Mouse (Mus musculus): Measurements from ENCODE around the gene Tmem80.

The Tmem80 gene

GRCm38 (mm10) chr7:141363106-141363751 is 35.7 kb downstream of the Tmem80 start:
- DNase-seq (ENCODE audit: low read depth) = peak; percentile 89

DNA sequence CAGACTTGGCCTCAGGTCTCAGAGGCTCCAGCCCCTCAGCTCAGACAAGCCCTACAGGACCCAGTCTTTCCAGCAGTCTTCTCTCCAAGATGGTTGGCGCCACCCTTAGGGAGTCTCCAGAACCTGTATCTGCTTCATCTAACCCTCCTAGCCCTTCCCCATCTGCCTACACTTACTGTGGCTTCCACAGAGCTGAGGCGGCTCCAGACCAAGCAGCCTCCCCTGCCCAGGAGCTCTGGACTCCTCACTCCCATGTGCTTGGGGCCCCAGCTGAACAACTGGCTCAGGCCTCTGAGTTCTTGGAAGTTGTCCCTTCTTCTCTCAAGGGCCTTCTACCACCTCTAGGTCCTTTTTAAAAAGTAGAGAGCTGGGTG is 36.2 kb downstream of the Tmem80 start:
- DNase-seq (ENCODE audit: low read depth) = no peak

DNA sequence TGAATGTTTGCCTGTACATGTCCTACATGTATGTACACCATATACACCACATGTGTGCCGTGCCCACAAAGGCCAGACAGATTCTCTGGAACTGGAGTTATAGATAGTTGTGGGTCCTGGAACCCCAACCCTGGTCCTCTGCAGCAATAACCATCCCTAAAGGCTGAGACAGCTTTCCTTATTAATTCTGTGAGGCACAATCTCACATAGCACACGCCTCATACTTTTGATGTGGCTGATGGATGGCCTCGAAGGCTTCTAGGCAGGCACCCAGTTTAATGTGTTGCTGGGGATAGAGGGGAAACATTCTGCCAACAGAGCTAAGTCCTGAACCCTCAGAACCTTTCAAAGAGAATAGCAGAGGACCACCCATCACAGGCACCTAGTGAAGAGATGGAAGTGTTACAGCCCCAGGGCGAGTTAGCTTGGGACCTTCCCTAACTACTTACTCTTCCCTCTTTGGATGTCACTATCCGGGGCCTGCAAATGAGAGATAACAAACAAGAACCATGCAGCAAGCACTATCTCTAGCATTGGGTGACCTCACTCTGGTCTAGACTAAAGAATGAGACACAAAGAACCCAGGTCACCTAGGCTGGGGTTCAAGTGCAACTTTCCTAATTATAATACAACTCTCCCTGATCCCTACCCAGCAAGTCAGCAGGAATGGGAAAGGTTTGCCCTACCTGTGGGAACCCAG is 37.0 kb downstream of the Tmem80 start:
- DNase-seq (ENCODE audit: low read depth) = no peak

- DNase-seq (ENCODE audit: low read depth) = no peak
Measured at GRCm38 (mm10) chr7:141365049-141365445, 37.5 kb downstream of the Tmem80 start.

DNA sequence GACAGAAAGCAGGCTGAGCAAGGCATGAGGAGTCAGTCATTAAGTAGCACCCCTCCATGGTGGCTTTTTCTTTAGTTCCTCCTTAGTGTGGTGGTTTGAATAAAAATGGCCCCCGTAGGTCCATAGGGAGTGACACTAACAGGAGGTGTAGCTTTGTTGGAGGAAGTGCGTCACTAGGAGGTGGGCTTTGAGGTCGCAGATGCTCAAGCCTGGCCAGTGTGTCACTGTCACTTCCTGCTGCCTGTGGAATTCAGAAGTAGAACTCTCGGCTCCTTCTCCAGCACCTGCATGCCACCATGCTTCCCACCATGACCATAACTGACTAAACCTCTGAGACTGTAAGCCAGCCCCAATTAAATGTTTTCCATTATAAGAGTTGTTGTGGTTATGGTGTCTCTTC is 39.8 kb downstream of the Tmem80 start:
- no peak for DNase-seq (ENCODE audit: low read depth)

GRCm38 (mm10) chr7:141369918-141370317 is 42.4 kb downstream of the Tmem80 start:
- DNase-seq (ENCODE audit: low read depth) = no peak

GRCm38 (mm10) chr7:141371942-141372595 is 44.5 kb downstream of the Tmem80 start:
- peak; percentile 76 for DNase-seq (ENCODE audit: low read depth)

- DNase-seq (ENCODE audit: low read depth) = no peak
Measured at GRCm38 (mm10) chr7:141373611-141374010, 46.1 kb downstream of the Tmem80 start.

DNA sequence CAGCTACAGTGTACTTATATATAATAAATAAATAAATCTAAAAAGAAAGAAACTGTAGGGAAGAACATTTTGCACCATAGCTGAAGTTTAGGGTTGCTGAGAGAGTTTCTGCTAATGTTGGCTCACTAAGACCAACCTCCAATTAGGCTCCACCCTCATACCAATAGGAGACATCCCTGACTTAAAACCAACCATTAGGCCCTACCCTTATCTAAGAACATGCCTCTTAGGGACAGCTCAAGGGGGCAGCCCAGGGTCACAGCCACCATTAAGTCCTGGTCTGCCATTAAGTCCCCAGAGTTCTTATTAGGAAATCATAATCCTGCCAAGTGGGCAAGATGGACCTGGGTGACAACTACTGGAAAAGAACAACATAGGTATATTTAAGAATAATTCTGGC is 46.9 kb downstream of the Tmem80 start:
- DNase-seq (ENCODE audit: low read depth) = no peak

- peak; percentile 52 for DNase-seq (ENCODE audit: low read depth)
Measured at GRCm38 (mm10) chr7:141379584-141379983, 52.0 kb downstream of the Tmem80 start.

GRCm38 (mm10) chr7:141381068-141381835 is 53.7 kb downstream of the Tmem80 start:
- DNase-seq (ENCODE audit: low read depth) = no peak

Measured in NIH3T3 (cell line).